Mouse (Mus musculus) limb, embryonic 14.5 days (tissue): ENCODE data around the gene Fam196b. TPM values are rescaled to one million over a fixed set of nuclear protein-coding genes. Genes with fewer than 3 reads are reported as not detected.

ENCODE experiments used
- ATAC-seq: fragments of 200-750 bp; cut with Nextera tagmentation; 2 replicates; pipeline ENCODE4 v1.8.0; 2017; ENCODE audit warnings: low read depth, moderate number of reproducible peaks, moderate TSS enrichment; ENCODE audit not compliant: low FRiP score
- DNase-seq: peaks from one replicate; pipeline ENCODE4 v3.0.0-alpha.2; 2015; ENCODE audit warnings: low spot score
- H3K27ac ChIP-seq: fragments of 300-500 bp; sonication (generic); replicated peaks from 2 replicates; pipeline ENCODE4 v1.5.1; 2014; ENCODE audit warnings: low read depth, mild to moderate bottlenecking, low read length, moderate library complexity, mixed read lengths
- H3K27me3 ChIP-seq: fragments of 300-500 bp; sonication (generic); 2 replicates; pipeline ENCODE4 v1.6.1; 2014; ENCODE audit warnings: low read length, mixed read lengths; ENCODE audit not compliant: control insufficient read depth, insufficient read depth
- H3K36me3 ChIP-seq: fragments of 300-500 bp; sonication (generic); 2 replicates; pipeline ENCODE4 v1.6.1; 2014; ENCODE audit warnings: mild to moderate bottlenecking, low read length, moderate library complexity, mixed read lengths; ENCODE audit not compliant: control insufficient read depth, insufficient read depth
- H3K4me1 ChIP-seq: fragments of 300-500 bp; sonication (generic); 2 replicates; pipeline ENCODE4 v1.6.1; 2014; ENCODE audit warnings: antibody characterized with exemption, low read length, mixed read lengths; ENCODE audit not compliant: control insufficient read depth, insufficient read depth
- H3K4me2 ChIP-seq: fragments of 300-500 bp; sonication (generic); replicated peaks from 2 replicates; pipeline ENCODE4 v1.6.1; 2014; ENCODE audit warnings: low read depth, mild to moderate bottlenecking, low read length, moderate library complexity; ENCODE audit not compliant: severe bottlenecking
- H3K4me3 ChIP-seq: fragments of 300-500 bp; sonication (generic); replicated peaks from 2 replicates; pipeline ENCODE4 v1.5.1; 2014; ENCODE audit warnings: low read length
- H3K9ac ChIP-seq: fragments of 300-500 bp; sonication (generic); 2 replicates; pipeline ENCODE4 v1.6.1; 2014; ENCODE audit warnings: mild to moderate bottlenecking, low read depth, low read length, moderate library complexity; ENCODE audit not compliant: severe bottlenecking
- H3K9me3 ChIP-seq: fragments of 300-500 bp; sonication (generic); 2 replicates; pipeline ENCODE4 v1.6.1; 2016; ENCODE audit warnings: low read length; ENCODE audit not compliant: control insufficient read depth
- POLR2A ChIP-seq: fragments of 200-500 bp; IDR thresholded peaks from 2 replicates; pipeline ENCODE4 v1.8.0; 2012; ENCODE audit warnings: inconsistent platforms, mild to moderate bottlenecking, moderate library complexity, borderline replicate concordance; ENCODE audit not compliant: insufficient read depth, insufficient read length; ENCODE audit errors: extremely low read depth
- WGBS: fragments of 180-500 bp; shearing (Covaris S2); extraction: QIAGEN DNeasy Blood & Tissue Kit; methylation state at CpG from one replicate; pipeline ENCODE4 v1.1.7; 2014; 5-methylcytosine and 5-hydroxymethylcytosine counted together
- polyA plus RNA-seq, 2 experiments: library from polyadenylated mRNA; depleted of rRNA in 1 of 2; stranded (reverse) in 1 of 2; unstranded in 1 of 2; fragments of >200 nt; fragmentation: Nextera tagmentation in 1 of 2; extraction: Ambion mirVana in 1 of 2; gene quantifications; 2 replicates each; pipeline versions ENCODE4 v1.2.1 to v1.2.3; 2012 to 2014

Gene Fam196b
- polyA plus RNA-seq, 2 experiments, result 1.1 to 2.2 TPM

GRCm38 (mm10) chr11:34431978-34432377 lies 117.4 kb downstream of the Fam196b start:
- Histone ChIP-seq H3K27me3 (no peaks in the 10 kb centered on the region), H3K9me3 (no peaks in the 10 kb centered on the region), H3K9ac (no peak overlapping the region), H3K27ac (no peak overlapping the region), H3K4me2 (no peak overlapping the region), H3K4me3 (no peak overlapping the region), H3K4me1 (no peaks in the 10 kb centered on the region), H3K36me3 (no peaks in the 10 kb centered on the region)
- WGBS, result 59% methylated on average over 2 of the region's 2 CpGs
- DNase-seq (no peak), ATAC-seq (no peak)
- no peak for TF ChIP-seq POLR2A

- 58% methylated on average over 1 of the region's 1 CpGs for WGBS
- Histone ChIP-seq H3K9me3 (no peaks in the 10 kb centered on the region), H3K27ac (no peak overlapping the region), H3K36me3 (no peaks in the 10 kb centered on the region), H3K4me2 (no peak overlapping the region), H3K27me3 (no peaks in the 10 kb centered on the region), H3K9ac (no peak overlapping the region), H3K4me1 (no peaks in the 10 kb centered on the region), H3K4me3 (no peak overlapping the region)
- TF ChIP-seq POLR2A, result no peak
- no peak for ATAC-seq
- DNase-seq, result no peak
Observed at GRCm38 (mm10) chr11:34437446-34437845, 122.8 kb downstream of the Fam196b start.

- 68% methylated on average over 2 of the region's 2 CpGs for WGBS
- no peak overlapping the region for H3K9ac ChIP-seq
- H3K9me3 ChIP-seq, result no peaks in the 10 kb centered on the region
- no peaks in the 10 kb centered on the region for H3K27me3 ChIP-seq
- DNase-seq (no peak), ATAC-seq (no peak)
- TF ChIP-seq POLR2A, result no peak
- no peak overlapping the region for H3K4me3 ChIP-seq
- H3K36me3 ChIP-seq, result no peaks in the 10 kb centered on the region
- H3K4me1 ChIP-seq, result no peaks in the 10 kb centered on the region
- no peak overlapping the region for H3K4me2 ChIP-seq
- H3K27ac ChIP-seq, result no peak overlapping the region
Observed at GRCm38 (mm10) chr11:34438429-34438828, 123.8 kb downstream of the Fam196b start.

- no peak for TF ChIP-seq POLR2A
- no peaks in the 10 kb centered on the region for H3K27me3 ChIP-seq
- ATAC-seq (no peak), DNase-seq (peak; percentile 77)
- no peak overlapping the region for H3K4me3 ChIP-seq
- no peak overlapping the region for H3K9ac ChIP-seq
- no peak overlapping the region for H3K4me2 ChIP-seq
- H3K9me3 ChIP-seq, result no peaks in the 10 kb centered on the region
- H3K36me3 ChIP-seq, result no peaks in the 10 kb centered on the region
- H3K4me1 ChIP-seq, result no peaks in the 10 kb centered on the region
- WGBS, result 41% methylated on average over 4 of the region's 4 CpGs
- no peak overlapping the region for H3K27ac ChIP-seq
Observed at GRCm38 (mm10) chr11:34447891-34448290, 133.3 kb downstream of the Fam196b start.

GRCm38 (mm10) chr11:34449944-34450343 lies 135.3 kb downstream of the Fam196b start:
- Histone ChIP-seq H3K27ac (no peak overlapping the region), H3K4me3 (no peak overlapping the region), H3K27me3 (no peaks in the 10 kb centered on the region), H3K4me1 (no peaks in the 10 kb centered on the region), H3K4me2 (no peak overlapping the region), H3K36me3 (no peaks in the 10 kb centered on the region), H3K9me3 (no peaks in the 10 kb centered on the region), H3K9ac (no peak overlapping the region)
- DNase-seq (no peak), ATAC-seq (no peak)
- no peak for TF ChIP-seq POLR2A
- WGBS, result 86% methylated on average over 4 of the region's 4 CpGs

GRCm38 (mm10) chr11:34467056-34467455 lies 152.4 kb downstream of the Fam196b start:
- no peak overlapping the region for H3K4me2 ChIP-seq
- H3K9ac ChIP-seq, result no peak overlapping the region
- no peak overlapping the region for H3K4me3 ChIP-seq
- no peak for ATAC-seq
- DNase-seq, result no peak
- no peaks in the 10 kb centered on the region for H3K4me1 ChIP-seq
- no peaks in the 10 kb centered on the region for H3K27me3 ChIP-seq
- no peaks in the 10 kb centered on the region for H3K36me3 ChIP-seq
- TF ChIP-seq POLR2A, result no peak
- H3K9me3 ChIP-seq, result no peaks in the 10 kb centered on the region
- H3K27ac ChIP-seq, result no peak overlapping the region
- 68% methylated on average over 1 of the region's 1 CpGs for WGBS
